Mouse (Mus musculus) layer of hippocampus, postnatal 14 days (tissue): Measurements from ENCODE around the gene Gm20826. TPM values are rescaled to one million over a fixed set of nuclear protein-coding genes. Genes with fewer than 3 reads are reported as not detected.
"Not testable (repeated sequence)": the region's sequence is repeated elsewhere in the genome, so short reads cannot be mapped to it uniquely, and the experiment has no call there.

ENCODE experiments used
- DNase-seq, 2 experiments: peaks; one replicate each; pipeline ENCODE4 v3.0.0; 2021 to 2022; ENCODE audit warnings: low spot score in 2 of 2, mixed read lengths in 1 of 2
- long read RNA-seq, 2 experiments: library from polyadenylated mRNA; stranded (forward); transcript quantifications; one replicate each; pipeline ENCODE4 v2.0.0; 2021
- total RNA-seq, 2 experiments: library from RNA; stranded (reverse); gene quantifications; 2 replicates each; pipeline ENCODE4 v1.2.3; 2021

Gm20826 gene
- total RNA-seq = under 1 TPM in 1 of 2 experiments, not detected in 1; 0.07 TPM
- long read RNA-seq, experiment 1 = 0 reads
- long read RNA-seq, experiment 2 = 0 reads

GRCm38 (mm10) chrY:7638389-7638788 is at the start of gene Gm20826:
Gene Gm20826 (minus strand): TSS chrY:7638489.
- not testable (repeated sequence) for DNase-seq

Other genes starting within 250 kb of the Gm20826 start
- not detected for gene Gm21788, start 233.5 kb downstream of the Gm20826 start, total RNA-seq
- not detected for gene Gm28576, start 84.5 kb upstream of the Gm20826 start, total RNA-seq